Mouse (Mus musculus) erythroblast, embryonic 14.5 days (primary cell): ENCODE data around the gene Olfr935.

Source experiments
- GATA1 ChIP-seq: IDR thresholded peaks from 2 replicates; pipeline ENCODE4 v1.6.1; 2012; ENCODE audit warnings: low read length, inconsistent platforms, mixed read lengths
- TAL1 ChIP-seq: IDR thresholded peaks from 3 replicates; pipeline ENCODE4 v1.6.1; 2012; ENCODE audit warnings: low read length, inconsistent platforms, mixed read lengths

- TF ChIP-seq GATA1 (no peak), TAL1 (no peak)
Measured at GRCm38 (mm10) chr9:38999583-38999982, at the start of gene Olfr935.
